Mouse (Mus musculus): ENCODE data around the gene Cxcl1.

DNA sequence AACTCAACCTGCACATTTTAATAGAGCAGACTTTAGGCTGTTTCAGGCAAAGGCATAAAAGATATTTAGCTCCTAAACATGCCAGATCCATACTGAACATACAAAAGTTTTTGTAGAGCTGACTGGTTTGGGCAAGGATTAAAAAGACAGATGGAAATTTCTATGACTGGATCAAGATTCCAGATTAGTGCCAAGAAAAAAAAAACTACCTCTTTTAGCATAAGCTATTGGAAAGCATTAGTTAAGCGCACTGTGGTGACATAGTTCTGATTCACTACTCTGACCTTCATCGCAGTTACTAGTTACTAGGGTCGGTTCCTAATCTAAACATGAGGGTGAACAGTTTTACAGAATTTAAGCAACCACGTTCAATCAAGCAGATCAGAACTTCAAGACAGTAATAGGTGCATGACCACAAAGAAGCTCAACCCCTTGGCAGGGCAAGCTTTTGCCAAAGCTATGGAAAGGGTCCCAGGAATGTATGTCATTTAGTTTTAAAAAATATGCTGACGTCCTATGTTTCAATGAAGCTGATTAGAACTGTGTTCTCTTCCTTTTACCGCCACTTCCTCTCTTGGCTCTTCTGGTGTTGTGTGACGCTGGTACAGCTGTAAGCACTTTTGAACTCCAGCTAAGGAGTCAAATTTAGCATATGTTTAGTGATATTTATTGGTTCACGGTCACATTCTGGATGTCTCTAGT, 14.4 kb upstream of the Cxcl1 start:
- no peak for TF ChIP-seq CTCF (IDR thresholded peaks at IDR 0.05)
- TF ChIP-seq POLR2A (IDR thresholded peaks at IDR 0.05; ENCODE audit: insufficient read depth, low read depth, low read length): no peak
- no peak for TF ChIP-seq EP300 (IDR thresholded peaks at IDR 0.05; ENCODE audit: insufficient read depth, low read depth, low read length)

All from heart, adult 2 months (tissue).